Mouse (Mus musculus) frontal cortex, postnatal 14 days (tissue): ENCODE data around the gene Atxn7l3.
"Not testable (repeated sequence)": the region's sequence is repeated elsewhere in the genome, so short reads cannot be mapped to it uniquely, and the experiment has no call there.

Experiments
- DNase-seq, 2 experiments: peaks; one replicate each; pipeline ENCODE4 v3.0.0; 2022; ENCODE audit warnings: low spot score in 2 of 2

Atxn7l3 gene

DNA sequence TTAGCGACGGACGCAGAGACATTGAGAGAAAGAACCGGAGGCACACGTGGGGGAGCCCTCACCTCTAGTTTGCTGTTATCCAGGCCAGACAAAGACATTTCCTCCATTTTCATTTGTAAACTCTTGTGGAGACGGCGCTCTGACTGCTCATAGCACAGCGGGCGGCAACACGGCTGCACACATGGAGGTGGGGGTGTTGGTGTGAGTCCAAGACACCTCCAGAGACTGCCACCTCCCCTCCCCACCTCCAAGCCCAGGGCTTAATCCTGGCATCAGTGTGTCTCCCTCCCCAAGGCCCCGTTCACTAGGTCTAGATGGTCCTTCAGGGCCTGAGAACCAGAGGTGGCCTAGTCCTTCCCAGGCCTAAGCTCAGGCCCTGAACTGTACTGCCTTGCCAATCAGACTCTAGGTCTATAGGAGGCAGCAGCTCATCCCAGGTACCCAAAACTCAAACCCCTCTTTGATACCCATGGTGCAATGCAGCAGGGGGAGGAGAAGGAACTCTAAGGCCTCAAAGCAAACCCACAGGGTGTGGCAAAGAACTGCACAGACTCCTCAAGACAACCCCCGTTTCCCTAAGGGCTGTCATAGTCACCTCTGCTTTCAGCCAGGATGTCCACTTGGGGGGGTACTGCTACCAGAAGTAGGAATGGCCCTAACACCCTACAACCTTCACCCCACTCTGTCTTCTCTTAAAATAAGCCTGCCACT, 1.4 kb downstream of the Atxn7l3 start:
- DNase-seq, result no peak

DNA sequence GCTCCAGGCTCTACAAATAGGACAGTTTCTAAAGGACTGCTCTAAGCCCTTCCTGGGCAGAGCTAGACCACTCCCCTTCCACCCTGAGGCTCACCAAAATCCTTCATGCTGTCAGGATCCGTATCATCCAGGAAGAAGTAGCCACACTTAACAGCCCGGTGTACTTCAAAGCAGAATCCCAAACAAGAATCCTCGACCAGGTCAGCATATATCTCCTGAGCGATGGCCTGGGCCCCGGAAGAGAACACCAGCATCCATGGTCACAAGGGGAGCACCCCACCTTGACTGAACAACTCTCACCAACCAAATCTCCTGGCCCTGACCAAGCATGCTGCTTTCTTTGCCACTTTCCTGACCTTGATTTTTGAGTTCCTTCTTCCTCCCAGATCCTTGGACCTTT, 2.0 kb downstream of the Atxn7l3 start:
- no peak for DNase-seq

DNA sequence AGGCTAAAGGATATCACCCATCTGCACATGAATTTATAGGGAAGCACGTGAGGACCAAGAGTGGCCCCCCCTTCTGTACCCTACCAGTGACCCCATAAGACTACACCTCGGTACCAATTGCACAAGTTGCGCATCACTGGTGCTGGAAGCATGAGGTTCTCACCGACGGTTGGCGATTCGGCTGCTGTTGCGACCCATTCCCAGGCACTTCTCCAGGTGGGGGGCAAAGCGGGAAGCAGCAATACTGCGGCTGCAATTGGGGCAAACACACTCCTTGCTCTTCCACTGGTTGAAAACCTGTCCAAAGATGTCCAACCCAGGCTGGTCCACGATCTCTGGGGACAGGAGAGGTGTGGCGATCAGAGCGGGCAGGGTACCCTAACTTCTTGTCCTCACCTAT, 2.5 kb downstream of the Atxn7l3 start:
- no peak for DNase-seq

DNA sequence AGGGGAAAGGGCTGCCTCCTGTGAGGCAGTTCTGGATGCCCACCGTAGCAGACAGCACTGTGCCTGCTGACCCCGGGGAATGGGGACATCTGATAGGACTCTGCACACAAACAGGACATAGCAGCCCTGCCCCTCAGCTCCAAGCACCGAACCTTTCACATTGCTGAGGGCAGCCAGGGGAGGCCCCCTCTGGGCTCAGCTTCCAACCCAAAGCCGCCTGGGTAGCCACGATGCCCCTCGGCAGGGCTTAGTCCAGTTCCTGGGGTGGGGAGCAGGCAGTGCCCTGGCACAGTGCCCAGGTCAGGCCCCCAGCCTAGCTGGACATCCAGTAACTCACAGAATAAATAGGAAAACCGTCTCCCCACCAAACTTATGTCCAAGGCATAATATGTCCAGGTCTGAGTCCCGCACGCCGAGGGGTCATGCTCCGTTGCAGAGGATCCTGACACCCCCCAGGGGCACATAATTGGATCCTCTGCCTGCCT, 5.3 kb downstream of the Atxn7l3 start:
- DNase-seq, result no peak

DNA sequence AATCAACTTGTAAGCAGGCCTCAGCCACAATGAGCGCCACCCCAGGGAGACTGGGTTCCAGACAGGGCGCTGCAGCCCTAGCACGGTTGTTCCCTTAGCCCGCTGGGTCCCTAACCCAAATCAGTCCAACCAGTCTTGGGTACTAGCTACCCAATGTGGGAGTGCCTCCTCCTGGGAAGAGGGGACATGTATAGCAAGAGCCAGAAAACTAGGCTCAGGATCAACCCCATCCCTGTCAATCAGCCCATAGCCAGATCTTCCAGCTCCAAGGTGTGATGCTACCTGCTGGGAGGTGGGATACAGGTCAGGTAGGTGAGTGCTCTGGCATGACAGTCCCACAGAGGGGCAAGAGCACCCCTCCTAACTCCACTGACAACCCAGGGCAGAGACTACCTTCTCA, 6.3 kb downstream of the Atxn7l3 start:
- no peak for DNase-seq

DNA sequence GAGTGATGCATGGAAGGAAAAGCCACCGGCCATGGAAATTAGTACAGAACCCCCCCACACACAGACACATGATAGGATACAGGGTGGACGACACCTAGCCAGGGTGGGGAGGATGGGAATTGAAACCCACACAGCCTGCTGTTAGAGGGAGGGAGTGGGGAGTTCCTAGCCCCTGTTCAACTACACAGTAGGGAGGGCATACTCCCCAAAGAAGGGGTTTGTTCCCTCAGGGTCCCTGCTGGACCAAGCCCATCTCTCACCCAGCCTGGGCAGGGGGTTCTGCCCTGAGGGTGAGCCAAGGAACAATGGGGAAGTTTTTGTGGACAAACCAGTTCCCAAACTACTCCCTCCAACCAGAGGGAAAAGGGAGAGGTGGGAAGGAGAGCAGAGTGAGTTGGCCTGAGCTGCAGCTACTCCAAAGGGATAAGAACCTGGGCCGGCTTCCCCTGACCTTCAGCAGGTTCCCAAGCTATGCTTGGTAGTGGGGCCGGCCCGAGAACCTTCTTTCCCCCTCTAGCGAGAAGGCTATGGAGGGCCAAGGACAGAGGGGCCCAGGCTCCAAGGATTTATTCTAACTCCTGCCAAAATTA, 6.8 kb downstream of the Atxn7l3 start:
- no peak for DNase-seq

DNA sequence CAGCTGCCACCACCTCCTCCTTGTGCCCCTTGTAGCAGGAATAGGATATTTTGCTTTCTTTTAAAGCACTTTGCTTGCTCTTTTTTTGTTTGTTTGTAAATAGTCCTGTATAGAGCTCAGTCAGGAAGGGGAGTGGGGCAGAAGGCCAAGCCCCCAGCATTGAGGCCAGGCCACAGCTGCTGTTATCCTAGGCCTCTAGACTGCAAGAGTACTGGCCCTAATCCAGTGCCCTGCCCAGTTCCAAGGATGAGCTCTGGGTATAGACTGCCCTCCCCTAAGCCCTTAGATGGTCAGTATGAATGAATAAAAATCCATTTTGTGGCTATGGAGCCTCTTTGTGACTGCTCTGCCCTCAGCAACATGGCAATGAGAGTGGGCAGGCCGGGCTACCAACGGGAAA, 7.5 kb downstream of the Atxn7l3 start:
- DNase-seq, result no peak

DNA sequence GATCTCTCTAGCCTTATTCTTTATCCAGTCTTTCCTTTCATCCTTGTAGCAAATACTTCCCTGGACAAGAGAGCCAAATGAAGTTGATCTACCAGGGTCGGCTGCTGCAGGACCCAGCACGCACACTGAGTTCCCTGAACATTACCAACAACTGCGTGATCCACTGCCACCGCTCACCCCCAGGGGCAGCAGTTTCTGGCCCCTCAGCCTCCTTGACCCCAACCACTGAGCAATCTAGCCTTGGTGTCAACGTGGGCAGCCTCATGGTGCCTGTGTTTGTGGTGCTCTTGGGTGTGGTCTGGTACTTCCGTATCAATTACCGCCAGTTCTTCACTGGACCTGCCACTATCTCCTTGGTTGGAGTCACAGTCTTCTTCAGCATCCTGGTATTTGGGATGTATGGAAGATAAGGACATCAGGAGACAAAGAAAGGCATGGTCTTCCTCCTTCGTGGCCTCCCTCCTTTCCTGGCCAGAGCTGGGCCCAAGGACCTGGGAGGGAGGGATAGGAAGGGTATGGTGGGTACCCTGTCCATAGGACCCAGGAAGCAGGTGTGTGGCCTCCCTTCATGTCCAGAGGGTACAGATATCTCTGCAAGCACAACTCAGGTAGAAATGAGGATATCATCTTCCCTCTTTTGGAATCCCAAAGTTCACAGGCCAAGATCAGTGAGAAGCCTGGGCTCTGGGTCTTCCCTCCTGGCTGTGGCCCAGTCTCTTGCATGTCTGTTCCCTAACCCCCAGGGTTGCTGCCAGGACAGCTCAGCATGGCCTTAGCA, 8.2 kb downstream of the Atxn7l3 start:
- no peak for DNase-seq

DNA sequence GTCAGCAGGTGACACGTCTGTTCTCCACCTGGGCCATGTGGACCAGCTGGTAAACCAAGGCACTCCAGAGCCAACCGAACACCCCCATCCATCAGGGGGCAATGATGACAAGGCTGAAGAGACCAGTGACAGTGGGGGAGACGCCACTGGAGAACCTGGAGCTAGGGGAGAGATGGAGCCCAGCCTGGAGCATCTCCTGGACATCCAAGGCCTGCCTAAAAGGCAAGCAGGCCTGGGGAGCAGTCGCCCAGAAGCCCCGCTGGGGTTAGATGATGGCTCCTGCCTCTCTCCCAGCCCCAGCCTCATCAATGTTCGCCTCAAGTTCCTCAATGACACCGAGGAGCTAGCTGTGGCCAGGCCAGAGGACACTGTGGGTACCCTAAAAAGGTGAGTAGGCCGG, 8.9 kb downstream of the Atxn7l3 start:
- DNase-seq, result no peak

DNA sequence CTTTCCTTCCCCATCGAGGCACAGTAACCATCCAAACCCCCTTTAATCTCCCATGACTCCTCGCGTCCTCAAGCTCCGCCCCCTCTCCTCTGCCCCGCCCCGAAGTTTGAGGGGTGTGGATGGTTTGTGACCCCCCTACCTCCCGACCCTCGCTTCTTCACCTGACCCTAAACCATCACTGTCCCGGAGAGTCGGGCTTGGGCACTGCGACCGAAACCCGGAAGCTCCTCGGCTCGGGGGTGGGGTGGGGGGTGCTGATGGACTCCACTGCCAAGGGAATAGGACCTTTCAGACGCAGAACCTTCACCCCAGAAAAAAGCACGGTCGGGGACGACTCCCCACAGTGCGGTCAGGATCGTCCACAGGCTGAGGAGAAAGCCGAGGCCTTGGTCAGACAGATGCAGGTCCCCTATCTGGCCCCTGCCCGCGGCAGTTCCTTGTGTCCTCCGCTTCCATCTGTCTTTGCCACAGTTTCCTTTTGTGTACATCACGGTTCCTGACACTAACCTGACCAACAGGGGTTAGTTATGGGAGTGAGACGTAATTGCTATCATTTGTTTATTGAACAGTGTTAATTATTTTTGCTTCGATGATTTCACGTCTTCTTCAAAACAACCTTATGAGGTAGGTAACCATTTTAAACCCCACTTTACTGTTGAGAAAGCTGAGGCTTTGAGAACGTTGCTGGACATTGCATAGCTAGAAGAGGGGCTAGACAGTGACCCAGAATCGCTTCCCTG, 11.2 kb downstream of the Atxn7l3 start:
- DNase-seq, result no peak

DNA sequence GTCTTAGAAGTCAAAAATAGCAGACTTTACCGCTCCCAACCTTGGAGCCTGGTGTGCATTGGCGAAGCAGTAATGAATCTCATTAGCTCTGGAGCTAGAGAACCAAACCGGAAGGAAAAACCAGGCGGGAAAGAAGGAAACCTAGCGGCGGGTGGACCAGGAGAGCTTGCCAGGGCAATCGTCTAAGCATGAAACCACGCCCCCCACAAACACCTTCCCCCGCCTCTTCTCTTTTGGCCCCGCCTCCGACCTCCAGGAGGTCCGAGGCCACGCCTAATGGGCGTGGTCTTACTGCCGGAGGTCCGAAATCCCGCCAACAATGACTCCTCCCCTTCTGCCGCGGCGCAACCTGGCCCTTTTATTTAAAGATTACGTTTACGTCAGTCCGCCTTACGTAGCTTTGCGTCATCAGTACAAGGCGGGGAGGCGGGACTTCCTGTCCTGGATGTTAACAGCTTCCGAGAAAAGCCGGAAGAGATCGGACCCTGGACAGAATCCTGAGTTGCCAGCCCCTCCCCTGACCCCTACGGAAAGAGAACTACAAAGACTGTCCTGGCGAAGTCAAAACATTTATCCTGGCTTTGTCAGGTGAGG, 11.8 kb downstream of the Atxn7l3 start, which contains the start of gene Tmub2:
Gene Tmub2 (plus strand): TSS at position 431 of the 594 bp plus-strand sequence.
- peak; percentile 92 to 95 for DNase-seq

DNA sequence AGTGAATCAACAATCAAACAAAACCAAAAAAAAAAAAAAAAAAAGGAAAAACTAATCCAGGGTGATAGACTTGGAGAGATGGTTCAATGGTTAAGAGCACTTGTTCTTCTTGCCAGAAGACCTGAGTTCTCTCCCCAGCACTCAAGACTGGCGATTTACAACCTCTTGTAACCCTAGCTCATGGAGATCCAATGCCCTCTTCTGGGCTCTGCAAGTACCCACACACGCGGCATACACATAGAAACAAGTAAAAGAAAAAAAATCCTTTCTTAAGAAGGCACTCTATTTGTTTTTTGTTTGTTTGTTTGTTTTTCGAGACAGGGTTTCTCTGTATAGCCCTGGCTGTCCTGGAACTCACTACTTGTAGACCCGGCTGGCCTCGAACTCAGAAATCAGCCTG, 12.5 kb downstream of the Atxn7l3 start:
- no peak for DNase-seq

DNA sequence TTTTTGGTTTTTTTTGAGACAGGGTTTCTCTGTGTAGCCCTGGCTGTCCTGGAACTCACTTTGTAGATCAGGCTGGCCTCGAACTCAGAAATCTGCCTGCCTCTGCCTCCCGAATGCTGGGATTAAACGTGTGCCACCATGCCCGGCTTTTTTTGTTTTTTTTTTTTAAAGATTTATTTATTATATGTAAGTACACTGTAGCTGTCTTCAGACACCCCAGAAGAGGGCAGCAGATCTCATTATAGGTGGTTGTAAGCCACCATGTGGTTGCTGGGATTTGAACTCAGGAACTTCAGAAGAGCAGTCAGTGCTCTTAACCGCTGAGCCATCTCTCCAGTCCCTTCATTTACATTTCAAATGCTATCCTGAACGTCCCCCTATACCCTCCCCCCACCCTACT, 16.2 kb downstream of the Atxn7l3 start:
- not testable (repeated sequence) for DNase-seq

DNA sequence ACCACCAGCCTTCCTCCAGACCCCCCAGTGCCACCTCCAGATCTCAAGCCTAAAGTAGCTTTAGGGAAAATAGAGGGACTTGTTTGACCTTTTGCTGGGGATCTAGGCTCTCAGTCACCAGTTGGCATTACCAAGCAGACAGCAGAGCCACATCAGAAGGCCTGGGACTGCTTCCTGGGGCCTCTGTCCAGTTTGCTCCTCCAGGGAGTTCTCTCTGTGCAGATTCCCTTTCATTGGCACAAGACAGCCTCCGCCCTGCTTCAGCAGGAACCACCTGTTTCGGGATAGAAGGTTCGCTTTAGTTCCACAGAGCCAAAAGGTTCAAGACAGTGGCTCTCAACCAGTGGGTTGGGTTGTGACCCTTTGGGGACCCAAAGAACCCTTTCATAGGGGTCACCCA, 16.8 kb downstream of the Atxn7l3 start:
- DNase-seq, result no peak

DNA sequence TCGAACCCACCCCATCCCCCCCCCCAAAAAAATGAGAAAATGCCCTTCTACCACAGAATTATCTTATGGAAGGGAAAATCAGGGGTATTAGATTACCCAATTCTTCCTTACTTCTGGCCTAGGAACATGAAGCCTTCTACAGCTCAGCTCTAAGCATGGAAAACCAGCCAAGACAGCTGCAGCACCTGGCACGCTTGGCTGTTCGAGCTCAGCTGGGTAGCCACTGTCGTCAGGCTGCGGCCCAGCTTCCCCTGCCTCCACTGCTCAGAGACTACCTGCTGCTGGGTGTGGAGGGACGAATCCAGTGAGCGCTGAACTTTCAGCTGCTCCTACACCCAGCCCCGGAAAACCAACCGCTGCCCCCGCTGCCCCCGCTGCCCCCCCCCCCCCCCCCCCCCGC, 18.7 kb downstream of the Atxn7l3 start:
- DNase-seq, result no peak

DNA sequence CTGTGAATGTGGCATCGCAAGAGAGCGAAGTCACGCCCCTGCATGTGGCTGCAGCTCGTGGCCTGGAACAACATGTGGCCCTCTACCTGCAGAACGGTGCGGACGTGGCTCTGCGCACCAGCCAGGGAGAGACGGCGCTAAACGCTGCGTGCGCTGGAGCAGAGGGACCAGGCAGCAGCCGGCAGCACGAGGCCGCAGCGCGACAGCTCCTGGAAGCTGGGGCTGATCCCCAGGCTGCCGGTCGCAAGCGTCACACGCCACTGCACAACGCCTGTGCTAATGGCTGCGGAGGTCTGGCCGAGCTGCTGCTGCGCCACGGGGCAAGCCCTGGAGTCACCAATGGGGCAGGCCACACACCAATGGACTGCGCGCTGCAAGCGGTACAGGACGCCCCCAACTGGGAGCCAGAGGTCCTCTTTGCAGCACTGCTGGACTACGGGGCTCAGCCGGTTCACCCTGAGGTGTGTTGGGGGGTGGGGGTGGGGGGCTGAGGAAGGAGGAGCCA, 20.0 kb downstream of the Atxn7l3 start:
- DNase-seq, result no peak

DNA sequence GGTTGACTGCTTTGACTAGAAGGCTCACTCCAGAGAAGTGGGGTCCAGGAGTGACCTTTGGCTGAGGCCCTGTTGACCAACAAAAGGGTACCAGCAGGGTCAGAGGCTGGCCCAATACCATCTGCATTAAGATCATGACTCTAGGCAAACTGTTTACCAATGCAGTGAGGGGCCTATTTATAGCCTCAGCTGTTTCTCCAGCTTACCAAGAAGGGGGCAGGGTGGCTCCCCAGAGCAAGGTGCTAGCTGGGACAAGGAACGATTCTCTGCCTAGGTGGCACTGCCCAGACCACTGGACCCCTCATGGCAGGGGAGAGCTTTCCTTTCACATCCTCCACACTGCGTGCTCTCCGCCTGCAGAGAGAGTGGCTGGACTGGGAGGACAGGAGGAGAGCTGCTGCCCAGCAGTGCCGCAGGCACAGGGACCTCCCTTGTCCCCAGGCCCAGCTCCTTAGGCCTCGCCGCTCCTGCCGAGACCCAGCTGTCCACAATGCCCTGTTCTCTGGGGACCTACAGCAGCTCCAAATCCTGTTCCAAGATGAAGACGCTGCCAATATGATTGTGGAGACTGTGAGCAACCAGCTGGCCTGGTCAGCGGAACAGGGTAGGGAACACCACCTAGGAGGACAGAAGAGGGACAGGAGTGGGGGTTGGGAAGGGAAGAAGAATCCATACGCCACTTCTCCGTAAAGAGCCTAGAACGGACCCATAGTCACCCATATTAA, 27.7 kb downstream of the Atxn7l3 start, which contains the start of gene Asb16:
Gene Asb16 (plus strand): TSS at position 224 of the 725 bp plus-strand sequence.
- DNase-seq, result no peak

DNA sequence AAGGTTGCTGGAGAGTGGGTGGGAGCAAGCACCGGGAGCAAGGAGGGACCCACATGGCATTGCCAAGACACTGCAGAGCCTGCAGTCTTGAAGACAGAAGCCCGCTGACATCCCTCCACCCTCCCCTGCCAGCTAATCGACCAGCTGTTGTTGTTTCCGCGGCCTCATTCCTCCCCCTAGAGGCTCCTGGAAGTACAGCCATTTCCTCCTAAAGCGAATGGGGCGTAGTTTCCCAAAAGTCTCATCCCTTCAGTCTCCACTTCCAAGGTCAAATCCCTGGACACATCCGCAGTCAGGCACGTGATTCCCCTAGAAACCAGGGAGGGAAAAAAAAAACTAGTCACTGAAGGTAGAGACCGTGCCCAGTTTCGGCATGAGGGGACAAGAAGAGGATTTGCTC, 29.0 kb downstream of the Atxn7l3 start:
- peak; percentile 44 to 60 for DNase-seq

DNA sequence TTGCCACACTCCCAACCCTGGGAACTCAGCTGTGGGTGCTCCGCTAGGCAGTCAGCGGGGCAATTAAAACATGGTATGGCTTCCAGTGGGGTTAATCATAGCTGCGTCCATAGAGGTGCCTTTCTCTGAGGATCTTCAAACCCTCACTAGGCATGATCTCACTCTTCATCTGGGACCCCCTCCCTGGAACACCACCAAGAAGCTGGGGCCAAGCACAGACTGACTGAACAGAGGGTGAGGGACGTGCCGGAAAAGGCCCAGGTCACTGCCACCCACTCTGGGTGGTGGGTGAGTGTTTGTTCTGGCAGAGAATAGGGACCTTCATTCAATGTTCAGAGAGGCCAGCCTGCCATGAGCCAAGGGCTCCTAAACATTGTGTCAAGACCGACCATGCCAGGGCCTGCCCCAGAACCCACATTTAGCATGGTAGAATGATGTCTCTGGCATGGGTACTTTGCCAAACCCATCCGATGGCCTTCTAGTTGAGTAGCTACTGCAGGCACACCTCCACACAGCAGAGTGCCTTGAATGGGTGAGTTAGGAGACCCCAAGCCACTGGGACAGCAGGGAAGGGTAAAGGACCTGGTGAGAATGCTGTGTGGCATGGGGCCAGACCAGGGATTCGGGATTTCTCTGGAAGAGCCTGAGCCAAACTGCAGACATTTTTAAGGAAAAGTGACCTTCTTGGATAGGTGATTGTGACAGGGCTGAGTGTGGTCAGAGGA, 29.6 kb downstream of the Atxn7l3 start:
- no peak for DNase-seq

DNA sequence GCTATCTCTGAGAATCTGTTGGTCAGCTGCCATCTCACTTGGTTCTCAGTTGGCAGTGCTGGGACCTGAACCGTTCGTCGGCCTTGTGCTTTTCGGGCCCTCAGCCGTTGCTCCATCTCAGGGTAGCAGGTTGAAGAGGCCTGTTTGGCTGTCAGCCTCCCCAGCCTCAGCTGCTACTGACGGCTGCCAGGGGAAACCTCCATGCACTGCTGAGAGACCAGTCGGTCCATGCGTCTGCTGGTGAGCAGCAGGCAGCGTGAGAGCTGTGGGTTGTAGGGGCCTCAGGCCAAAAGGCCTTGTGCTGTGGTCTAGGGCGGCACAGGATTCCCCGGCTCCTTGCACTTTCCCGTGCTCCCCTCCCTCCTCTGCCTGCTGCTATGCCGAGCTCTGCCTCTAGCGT, 30.6 kb downstream of the Atxn7l3 start:
- no peak for DNase-seq
